Mouse (Mus musculus) midbrain, embryonic 15.5 days (tissue): ENCODE measurements around the gene Ift140. TPM values are rescaled to one million over a fixed set of nuclear protein-coding genes. Genes with fewer than 3 reads are reported as not detected.
A peak's percentile ranks its signal among the peaks of the same experiment; 100 is the strongest.

ENCODE experiments used
- ATAC-seq: fragments of 200-750 bp; cut with Nextera tagmentation; replicated peaks from 2 replicates; pipeline ENCODE4 v1.8.0; 2017; ENCODE audit warnings: moderate TSS enrichment
- H3K27ac ChIP-seq: fragments of 300-500 bp; sonication (generic); 2 replicates; pipeline ENCODE4 v1.5.1; 2015; ENCODE audit warnings: mild to moderate bottlenecking, inconsistent platforms
- H3K27me3 ChIP-seq: fragments of 300-500 bp; sonication (generic); replicated peaks from 2 replicates; pipeline ENCODE4 v1.6.1; 2015; ENCODE audit warnings: inconsistent platforms
- H3K36me3 ChIP-seq: fragments of 300-500 bp; sonication (generic); replicated peaks from 2 replicates; pipeline ENCODE4 v1.6.1; 2015; ENCODE audit warnings: inconsistent platforms
- H3K4me1 ChIP-seq: fragments of 300-500 bp; sonication (generic); 2 replicates; pipeline ENCODE4 v1.6.1; 2015; ENCODE audit warnings: inconsistent platforms
- H3K4me2 ChIP-seq: fragments of 300-500 bp; sonication (generic); 2 replicates; pipeline ENCODE4 v1.6.1; 2015; ENCODE audit warnings: inconsistent platforms, mild to moderate bottlenecking, moderate library complexity
- H3K4me3 ChIP-seq: fragments of 300-500 bp; sonication (generic); 2 replicates; pipeline ENCODE4 v1.5.1; 2015; ENCODE audit warnings: mild to moderate bottlenecking, inconsistent platforms
- H3K9ac ChIP-seq: fragments of 300-500 bp; sonication (generic); 2 replicates; pipeline ENCODE4 v1.6.1; 2015; ENCODE audit warnings: mild to moderate bottlenecking, inconsistent platforms
- H3K9me3 ChIP-seq: fragments of 300-500 bp; sonication (generic); 2 replicates; pipeline ENCODE4 v1.6.1; 2016; ENCODE audit warnings: inconsistent platforms
- WGBS: fragments of 180-500 bp; shearing (Covaris S2); methylation state at CpG from one replicate; pipeline ENCODE4 v1.1.7; 2015; ENCODE audit warnings: mixed read lengths; 5-methylcytosine and 5-hydroxymethylcytosine counted together
- polyA plus RNA-seq: library from polyadenylated mRNA; unstranded; fragments of >200 nt; fragmentation: Nextera tagmentation; extraction: Ambion mirVana; gene quantifications from 2 replicates; pipeline ENCODE4 v1.2.1, GENCODE M21; 2015

Gene Ift140
- polyA plus RNA-seq, 1 experiment from 2014 or later: 22.5 TPM

DNA sequence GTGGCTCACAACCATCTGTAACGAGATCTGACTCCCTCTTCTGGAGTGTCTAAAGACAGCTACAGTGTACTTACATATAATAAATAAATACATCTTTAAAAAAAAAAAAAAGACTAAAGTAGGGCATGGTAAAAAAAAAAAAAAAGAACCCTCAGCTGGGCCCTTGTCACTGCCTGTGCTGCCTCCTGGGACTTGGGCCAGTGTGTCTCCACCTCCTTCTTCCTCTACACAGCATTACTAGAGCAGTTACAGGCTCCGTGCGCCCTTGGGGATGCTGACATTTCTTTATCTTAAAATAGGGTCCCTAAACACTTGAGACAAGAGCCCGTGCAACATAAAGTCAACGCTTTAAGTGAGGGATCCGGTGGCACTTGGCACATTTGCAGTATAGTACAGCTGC is 31.3 kb downstream of the Ift140 start:
- no peak overlapping the region for H3K27ac ChIP-seq
- H3K9me3 ChIP-seq: no peaks in the 10 kb centered on the region
- no peak overlapping the region for H3K9ac ChIP-seq
- no peaks in the 10 kb centered on the region for H3K27me3 ChIP-seq
- no peak overlapping the region for H3K4me3 ChIP-seq
- H3K4me1 ChIP-seq: no peaks in the 10 kb centered on the region
- H3K36me3 ChIP-seq: peaks cover 12% of the 10 kb centered on the region; the same call in 1 of the 2 replicates
- H3K4me2 ChIP-seq: no peak overlapping the region
- ATAC-seq: no peak
- WGBS: 92% methylated on average over 6 of the region's 6 CpGs

DNA sequence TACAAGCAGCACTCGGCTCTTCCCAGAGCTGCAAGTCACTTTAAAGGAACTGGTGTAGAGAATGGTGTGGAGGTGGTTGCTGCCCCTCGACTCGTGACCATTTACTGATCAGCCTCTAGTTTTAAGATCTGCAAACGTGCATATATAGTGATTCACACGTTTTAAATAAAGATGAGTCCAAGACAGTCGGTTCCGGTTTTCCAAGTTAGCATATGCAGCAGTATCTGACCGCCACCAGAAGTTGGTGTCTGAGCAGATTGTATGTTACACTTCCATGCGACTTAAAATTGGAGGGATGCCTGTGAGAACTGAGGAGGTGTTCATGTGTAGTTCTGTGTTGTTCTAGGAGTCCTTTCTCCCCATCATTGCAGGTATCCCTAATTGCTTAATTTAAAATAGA is 37.4 kb downstream of the Ift140 start:
- no peaks in the 10 kb centered on the region for H3K9me3 ChIP-seq
- H3K36me3 ChIP-seq: peaks cover 29% of the 10 kb centered on the region; the same call in 1 of the 2 replicates
- no peaks in the 10 kb centered on the region for H3K27me3 ChIP-seq
- no peak overlapping the region for H3K4me2 ChIP-seq
- no peak overlapping the region for H3K4me3 ChIP-seq
- H3K9ac ChIP-seq: no peak overlapping the region
- WGBS: 87% methylated on average over 9 of the region's 9 CpGs
- no peaks in the 10 kb centered on the region for H3K4me1 ChIP-seq
- H3K27ac ChIP-seq: no peak overlapping the region
- no peak for ATAC-seq

DNA sequence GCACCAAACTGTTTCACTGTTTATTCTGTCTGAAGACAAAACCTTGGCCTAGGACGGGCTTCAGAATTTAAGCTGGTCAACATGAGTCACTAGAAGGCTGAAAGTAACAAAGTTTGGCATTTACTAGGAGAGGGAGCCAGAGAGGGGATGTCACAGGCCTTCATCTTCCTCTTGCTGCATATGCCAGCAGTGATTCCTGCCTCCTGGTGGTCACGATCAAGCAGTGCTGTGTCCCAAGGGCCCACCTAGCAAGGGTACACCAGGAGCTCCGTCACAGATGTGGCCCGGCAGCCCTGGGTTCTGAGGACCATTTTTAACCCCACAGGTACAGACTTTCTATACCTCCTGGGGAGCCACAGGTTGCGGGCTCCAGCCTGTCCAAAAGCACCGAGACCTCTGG is 41.2 kb downstream of the Ift140 start:
- H3K9ac ChIP-seq: no peak overlapping the region
- H3K4me1 ChIP-seq: no peaks in the 10 kb centered on the region
- ATAC-seq: no peak
- H3K27ac ChIP-seq: no peak overlapping the region
- no peaks in the 10 kb centered on the region for H3K9me3 ChIP-seq
- H3K27me3 ChIP-seq: no peaks in the 10 kb centered on the region
- H3K4me3 ChIP-seq: no peak overlapping the region
- peaks cover 23% of the 10 kb centered on the region; the same call in 1 of the 2 replicates for H3K36me3 ChIP-seq
- no peak overlapping the region for H3K4me2 ChIP-seq
- 93% methylated on average over 6 of the region's 6 CpGs for WGBS

DNA sequence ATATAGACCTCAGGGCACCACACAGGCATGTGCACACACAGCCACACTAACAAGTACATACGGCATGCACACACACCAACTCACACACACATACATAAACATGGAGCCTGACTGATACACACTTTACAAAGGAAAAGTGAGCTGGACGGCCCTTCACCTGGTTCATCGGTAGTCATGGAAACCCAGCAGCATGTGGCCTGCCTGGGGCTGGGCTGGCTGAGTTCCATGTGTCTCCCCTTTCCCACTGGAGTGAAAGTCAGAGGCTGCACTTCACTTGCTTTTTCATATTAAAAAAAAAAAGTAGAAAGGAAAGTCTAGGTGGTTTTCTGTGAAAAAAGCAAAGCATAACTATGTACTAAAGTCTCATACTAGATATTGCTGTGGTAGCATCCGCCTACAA is 47.4 kb downstream of the Ift140 start:
- no peak for ATAC-seq
- Histone ChIP-seq H3K9me3 (no peaks in the 10 kb centered on the region), H3K4me2 (no peak overlapping the region), H3K9ac (no peak overlapping the region), H3K27me3 (no peaks in the 10 kb centered on the region), H3K27ac (no peak overlapping the region), H3K4me3 (no peak overlapping the region), H3K36me3 (no peaks in the 10 kb centered on the region), H3K4me1 (no peaks in the 10 kb centered on the region)
- WGBS: 74% methylated on average over 4 of the region's 4 CpGs

DNA sequence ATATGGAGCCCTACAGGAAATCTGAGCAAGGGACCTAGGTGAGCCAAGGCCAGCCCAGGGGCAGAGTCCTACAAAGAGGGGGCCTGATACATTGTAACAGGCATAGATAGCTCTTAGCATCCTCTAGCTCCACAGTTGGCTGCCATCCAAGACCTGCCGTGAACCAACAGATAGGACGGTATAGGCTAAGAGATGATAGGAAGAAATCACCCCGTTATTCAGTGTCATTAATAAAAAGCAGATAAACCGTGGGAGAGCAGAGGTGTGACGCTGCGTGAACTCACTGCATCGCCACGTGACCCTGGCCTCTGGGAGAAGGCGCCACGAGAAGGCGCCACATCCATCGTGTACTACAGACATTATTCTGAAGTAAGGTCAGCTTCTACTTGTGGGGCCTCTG is 48.0 kb downstream of the Ift140 start:
- Histone ChIP-seq H3K4me3 (no peak overlapping the region), H3K9me3 (no peaks in the 10 kb centered on the region), H3K4me2 (no peak overlapping the region), H3K4me1 (no peaks in the 10 kb centered on the region), H3K36me3 (no peaks in the 10 kb centered on the region), H3K27me3 (no peaks in the 10 kb centered on the region), H3K9ac (no peak overlapping the region), H3K27ac (no peak overlapping the region)
- no peak for ATAC-seq
- WGBS: 86% methylated on average over 12 of the region's 12 CpGs

DNA sequence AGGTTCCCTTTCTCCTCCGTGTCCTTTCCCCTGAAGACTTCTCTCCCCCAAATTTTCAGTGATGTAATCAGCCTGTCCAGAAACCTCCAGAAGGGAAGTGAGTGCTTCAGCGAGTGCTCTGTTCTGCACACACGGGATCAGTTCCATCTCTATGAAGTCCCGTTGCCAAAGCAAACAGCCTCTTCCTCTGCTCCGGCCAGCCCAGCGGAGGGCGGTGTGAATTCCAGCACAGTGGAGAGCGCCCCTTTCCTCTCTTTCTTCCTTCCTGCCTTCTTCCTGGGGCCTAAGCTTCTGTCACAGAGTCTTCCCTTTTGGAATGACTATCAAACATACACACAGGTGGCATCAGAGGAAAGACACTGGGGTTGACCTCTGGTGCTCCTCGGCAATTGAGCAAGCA is 48.5 kb downstream of the Ift140 start:
- H3K27ac ChIP-seq: no peak overlapping the region
- 80% methylated on average over 9 of the region's 9 CpGs for WGBS
- no peaks in the 10 kb centered on the region for H3K9me3 ChIP-seq

DNA sequence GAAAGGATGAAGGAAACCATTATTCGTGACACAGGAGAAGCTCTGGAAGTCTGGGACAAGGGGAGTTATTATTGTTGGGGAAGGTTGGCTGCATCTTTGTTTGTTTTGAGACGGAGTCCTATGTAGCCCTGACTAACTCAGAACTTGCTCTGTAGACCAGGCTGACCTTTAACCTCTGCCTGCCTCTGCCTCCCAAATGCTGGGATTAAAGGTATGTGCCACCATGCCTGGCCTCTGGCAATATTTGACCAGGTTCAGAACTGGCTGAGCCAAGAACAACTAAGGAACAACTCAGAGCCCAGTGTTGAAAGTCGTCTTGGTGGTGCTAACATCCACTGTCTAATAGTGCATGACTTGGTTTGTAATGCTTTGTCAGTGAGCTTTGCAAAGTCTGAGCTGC is 49.3 kb downstream of the Ift140 start:
- Histone ChIP-seq H3K36me3 (no peaks in the 10 kb centered on the region), H3K27ac (no peak overlapping the region), H3K9ac (no peak overlapping the region), H3K4me1 (no peaks in the 10 kb centered on the region), H3K27me3 (no peaks in the 10 kb centered on the region), H3K9me3 (no peaks in the 10 kb centered on the region), H3K4me2 (no peak overlapping the region), H3K4me3 (no peak overlapping the region)
- ATAC-seq: no peak
- whole genome bisulfite sequencing: 90% methylated on average over 3 of the region's 3 CpGs

More for the DNA sequence above, 48.5 kb downstream of the Ift140 start:
- Histone ChIP-seq H3K4me2 (no peak overlapping the region), H3K36me3 (no peaks in the 10 kb centered on the region), H3K9ac (no peak overlapping the region), H3K27me3 (no peaks in the 10 kb centered on the region), H3K4me3 (no peak overlapping the region), H3K4me1 (no peaks in the 10 kb centered on the region)
- no peak for ATAC-seq

DNA sequence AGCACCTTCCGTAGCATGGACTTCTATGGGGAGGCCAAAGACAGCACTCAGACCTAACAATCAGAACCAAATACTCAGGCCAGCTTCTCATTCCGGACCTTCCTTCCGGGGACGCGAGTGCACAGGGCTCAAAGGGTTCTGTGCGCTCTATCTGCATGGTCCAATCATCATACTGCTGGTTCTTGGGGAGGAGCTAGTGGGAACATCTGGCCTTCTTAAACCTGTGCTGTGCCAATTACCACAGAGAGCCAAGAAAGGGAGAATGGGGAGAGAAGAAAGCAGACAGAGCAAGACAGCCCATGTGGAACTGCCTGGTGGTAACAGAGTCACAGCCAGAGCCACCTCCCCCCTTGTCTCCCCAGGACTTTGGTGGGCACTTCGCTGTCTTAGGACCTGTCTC is 50.7 kb downstream of the Ift140 start:
- no peaks in the 10 kb centered on the region for H3K27me3 ChIP-seq
- 94% methylated on average over 7 of the region's 7 CpGs for WGBS
- H3K9me3 ChIP-seq: no peaks in the 10 kb centered on the region
- no peaks in the 10 kb centered on the region for H3K36me3 ChIP-seq
- H3K4me2 ChIP-seq: no peak overlapping the region
- no peaks in the 10 kb centered on the region for H3K4me1 ChIP-seq
- no peak overlapping the region for H3K9ac ChIP-seq
- no peak overlapping the region for H3K27ac ChIP-seq
- no peak for ATAC-seq
- no peak overlapping the region for H3K4me3 ChIP-seq

DNA sequence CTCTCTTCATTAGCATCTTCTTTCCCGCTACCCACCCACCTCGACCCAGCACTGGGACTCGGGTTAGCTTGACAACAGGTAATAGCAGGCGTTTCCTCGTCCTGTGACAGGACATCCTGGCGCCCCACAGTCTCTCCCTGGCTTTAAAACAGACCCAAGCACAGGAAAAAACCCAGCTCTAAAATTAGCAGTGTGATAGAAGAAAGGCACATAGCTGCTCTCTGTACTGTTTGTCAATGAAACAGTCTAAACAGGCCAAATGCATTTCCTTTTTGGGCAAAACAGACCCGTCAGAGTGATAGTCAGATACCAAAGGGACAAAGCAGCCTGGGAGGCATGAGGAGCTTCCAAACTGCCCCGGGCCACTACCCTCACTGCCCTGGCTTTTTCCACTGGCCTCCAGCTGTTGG is 51.6 kb downstream of the Ift140 start:
- Histone ChIP-seq H3K9me3 (no peaks in the 10 kb centered on the region), H3K27ac (no peak overlapping the region), H3K27me3 (no peaks in the 10 kb centered on the region), H3K4me2 (no peak overlapping the region), H3K9ac (no peak overlapping the region), H3K4me1 (no peaks in the 10 kb centered on the region), H3K36me3 (no peaks in the 10 kb centered on the region), H3K4me3 (no peak overlapping the region)
- ATAC-seq: no peak
- WGBS: 83% methylated on average over 8 of the region's 8 CpGs

DNA sequence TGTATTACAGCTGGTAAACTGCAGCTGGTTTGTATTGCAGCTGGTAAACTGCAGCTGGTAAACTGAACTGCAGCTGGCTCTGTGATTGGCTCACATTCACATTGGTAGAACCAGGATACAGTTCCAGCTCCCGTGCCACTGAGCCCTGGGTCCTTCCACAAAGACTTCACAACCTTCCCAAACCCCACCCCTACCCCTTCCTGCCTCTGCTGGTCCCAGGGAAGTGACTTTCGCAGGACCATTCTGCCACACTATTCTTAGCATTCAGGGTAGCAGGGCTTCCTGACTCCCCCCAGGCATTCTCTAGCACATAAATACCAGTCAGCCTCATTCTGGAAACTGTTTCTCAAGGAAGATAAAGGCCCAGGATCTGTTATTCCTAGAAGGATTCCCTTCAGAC is 52.8 kb downstream of the Ift140 start:
- 83% methylated on average over 2 of the region's 2 CpGs for WGBS
- Histone ChIP-seq H3K9me3 (no peaks in the 10 kb centered on the region), H3K27ac (no peak overlapping the region), H3K9ac (no peak overlapping the region), H3K4me1 (no peaks in the 10 kb centered on the region), H3K4me3 (no peak overlapping the region), H3K4me2 (no peak overlapping the region), H3K27me3 (no peaks in the 10 kb centered on the region), H3K36me3 (no peaks in the 10 kb centered on the region)
- no peak for ATAC-seq

DNA sequence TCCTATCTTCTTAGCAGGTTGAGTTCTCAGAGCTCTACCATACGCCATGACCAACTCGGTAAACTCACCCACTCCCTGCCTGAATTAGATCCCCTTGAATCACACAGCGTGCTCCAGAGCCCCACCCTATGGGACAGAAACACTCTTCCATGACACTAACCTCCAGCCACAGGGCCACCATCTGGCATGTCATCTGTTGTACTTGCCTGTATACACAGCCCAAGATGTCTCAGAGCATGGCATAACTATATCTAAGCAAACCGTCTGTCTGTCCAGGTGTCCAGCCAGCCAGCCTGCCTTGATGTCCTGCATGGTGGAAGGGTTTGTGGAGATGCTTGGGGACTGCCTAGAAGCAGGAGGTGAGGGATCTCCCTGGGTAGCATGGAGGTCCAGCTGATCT is 61.0 kb downstream of the Ift140 start:
- no peaks in the 10 kb centered on the region for H3K36me3 ChIP-seq
- H3K9ac ChIP-seq: no peak overlapping the region
- H3K4me1 ChIP-seq: no peaks in the 10 kb centered on the region
- no peak overlapping the region for H3K27ac ChIP-seq
- 92% methylated on average over 4 of the region's 4 CpGs for WGBS
- no peak overlapping the region for H3K4me3 ChIP-seq
- no peak for ATAC-seq
- no peaks in the 10 kb centered on the region for H3K27me3 ChIP-seq
- no peaks in the 10 kb centered on the region for H3K9me3 ChIP-seq
- no peak overlapping the region for H3K4me2 ChIP-seq

DNA sequence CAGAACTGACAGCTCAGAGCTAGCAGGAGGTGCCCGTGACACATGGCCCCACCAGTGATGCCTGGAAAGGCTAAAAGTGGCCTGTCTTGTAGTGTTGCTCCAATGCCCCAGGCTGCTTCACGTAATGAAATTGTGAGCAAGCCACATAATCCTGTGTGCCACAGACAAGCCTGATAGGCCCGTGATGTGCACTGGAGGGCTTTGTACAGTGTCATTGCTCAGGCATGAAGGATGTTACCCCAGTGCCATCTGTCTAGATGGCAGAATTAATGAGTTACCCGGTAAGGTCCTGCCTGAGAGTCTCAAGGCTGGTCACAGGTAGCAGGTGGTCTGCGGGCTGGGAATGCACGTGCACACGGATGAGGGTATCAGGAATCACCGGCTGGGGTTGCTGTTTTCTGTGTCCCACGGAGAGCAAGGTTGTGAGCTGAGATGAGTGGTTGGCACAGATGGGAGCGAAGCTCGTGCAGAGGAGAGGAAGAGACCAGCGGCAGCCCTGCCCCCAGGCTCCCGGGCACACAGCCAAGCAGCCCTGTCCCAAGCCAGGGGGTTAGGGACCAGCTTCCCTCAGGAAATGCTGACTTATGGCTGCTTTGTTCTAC is 62.0 kb downstream of the Ift140 start:
- Histone ChIP-seq H3K4me1 (no peaks in the 10 kb centered on the region), H3K4me2 (no peak overlapping the region), H3K36me3 (no peaks in the 10 kb centered on the region), H3K9me3 (no peaks in the 10 kb centered on the region), H3K27ac (0 out of 2 replicates have a peak overlapping the region, but pooled peaks have one; percentile 25), H3K4me3 (no peak overlapping the region), H3K9ac (no peak overlapping the region), H3K27me3 (no peaks in the 10 kb centered on the region)
- WGBS: 68% methylated on average over 13 of the region's 13 CpGs
- no peak for ATAC-seq

DNA sequence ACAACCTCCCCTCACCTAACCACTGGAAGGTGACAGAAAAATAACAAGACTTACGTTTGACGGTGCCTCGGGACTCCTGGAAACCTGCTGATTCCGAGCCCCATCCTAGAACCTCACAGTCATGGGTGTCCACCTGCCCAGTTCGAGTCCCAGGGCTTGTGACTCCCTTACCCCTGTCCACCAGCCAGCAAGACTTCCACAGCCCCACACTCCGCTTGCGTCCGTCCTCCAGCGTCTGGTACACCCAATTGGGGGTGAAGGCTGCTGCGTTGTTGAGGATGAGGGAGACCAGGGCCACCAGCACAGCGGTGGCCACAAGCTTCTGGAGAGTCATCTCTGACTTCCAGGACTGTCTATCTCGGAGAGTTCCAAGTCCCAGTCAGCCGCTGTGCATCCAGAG is 64.3 kb downstream of the Ift140 start:
- no peak for ATAC-seq
- Histone ChIP-seq H3K27me3 (no peaks in the 10 kb centered on the region), H3K36me3 (no peaks in the 10 kb centered on the region), H3K4me3 (peak overlapping the region; percentile 19), H3K9me3 (no peaks in the 10 kb centered on the region), H3K9ac (no peak overlapping the region), H3K4me2 (no peak overlapping the region), H3K4me1 (no peaks in the 10 kb centered on the region), H3K27ac (no peak overlapping the region)
- WGBS: 87% methylated on average over 13 of the region's 13 CpGs
